Mouse (Mus musculus) limb, embryonic 15.5 days (tissue): ENCODE results near the gene Doc2g. TPM values are rescaled to one million over a fixed set of nuclear protein-coding genes. Genes with fewer than 3 reads are reported as not detected.
"Not testable (repeated sequence)": the region's sequence is repeated elsewhere in the genome, so short reads cannot be mapped to it uniquely, and the experiment has no call there.

ENCODE experiments used
- ATAC-seq: fragments of 200-750 bp; cut with Nextera tagmentation; 2 replicates; pipeline ENCODE4 v1.8.0; 2017; ENCODE audit warnings: low read depth, moderate TSS enrichment; ENCODE audit not compliant: insufficient number of reproducible peaks, low FRiP score, low TSS enrichment
- H3K27ac ChIP-seq: fragments of 300-500 bp; sonication (generic); 2 replicates; pipeline ENCODE4 v1.5.1; 2015; ENCODE audit warnings: moderate library complexity, mild to moderate bottlenecking, inconsistent platforms
- H3K27me3 ChIP-seq: fragments of 300-500 bp; sonication (generic); 2 replicates; pipeline ENCODE4 v1.6.1; 2015; ENCODE audit warnings: inconsistent platforms
- H3K36me3 ChIP-seq: fragments of 300-500 bp; sonication (generic); 2 replicates; pipeline ENCODE4 v1.6.1; 2015; ENCODE audit warnings: inconsistent platforms
- H3K4me1 ChIP-seq: fragments of 300-500 bp; sonication (generic); 2 replicates; pipeline ENCODE4 v1.6.1; 2015; ENCODE audit warnings: inconsistent platforms
- H3K4me2 ChIP-seq: fragments of 300-500 bp; sonication (generic); 2 replicates; pipeline ENCODE4 v1.6.1; 2015; ENCODE audit warnings: mild to moderate bottlenecking, inconsistent platforms
- H3K4me3 ChIP-seq: fragments of 300-500 bp; sonication (generic); 2 replicates; pipeline ENCODE4 v1.5.1; 2015; ENCODE audit warnings: mild to moderate bottlenecking, inconsistent platforms
- H3K9ac ChIP-seq: fragments of 300-500 bp; sonication (generic); 2 replicates; pipeline ENCODE4 v1.6.1; 2015; ENCODE audit warnings: inconsistent platforms
- H3K9me3 ChIP-seq: fragments of 300-500 bp; sonication (generic); 2 replicates; pipeline ENCODE4 v1.6.1; 2016; ENCODE audit warnings: inconsistent platforms
- WGBS: fragments of 180-500 bp; shearing (Covaris S2); methylation state at CpG from one replicate; pipeline ENCODE4 v1.1.7; 2015; 5-methylcytosine and 5-hydroxymethylcytosine counted together
- polyA plus RNA-seq: library from polyadenylated mRNA; unstranded; fragments of >200 nt; fragmentation: Nextera tagmentation; extraction: Ambion mirVana; gene quantifications from 2 replicates; pipeline ENCODE4 v1.2.1, GENCODE M21; 2015

Gene Doc2g
- polyA plus RNA-seq, 1 experiment from 2014 or later = 4.4 TPM

DNA sequence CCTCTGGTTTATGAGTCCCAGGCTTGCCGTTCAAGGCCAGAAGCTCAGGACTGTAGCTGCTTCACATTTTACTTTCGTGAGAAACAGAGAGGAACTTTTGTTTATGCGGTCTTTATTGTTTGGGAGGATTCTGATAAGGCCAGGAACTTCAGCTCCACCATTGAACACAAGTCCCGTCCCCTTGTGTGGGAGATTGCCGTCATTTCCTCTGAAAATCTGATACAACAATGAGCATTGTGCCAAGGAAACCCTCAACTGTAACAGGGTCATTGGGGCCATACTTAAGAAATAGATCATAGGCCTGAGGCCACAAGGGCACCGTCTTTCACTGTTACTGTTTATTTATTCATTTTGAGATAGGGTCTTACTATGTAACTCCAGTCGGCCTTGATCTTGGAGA, 20.1 kb downstream of the Doc2g start:
- no peak for ATAC-seq
- Histone ChIP-seq H3K36me3 (no peaks in the 10 kb centered on the region), H3K9me3 (no peaks in the 10 kb centered on the region), H3K9ac (no peak overlapping the region), H3K27me3 (no peaks in the 10 kb centered on the region), H3K27ac (no peak overlapping the region), H3K4me1 (peaks cover 7% of the 10 kb centered on the region), H3K4me2 (no peak overlapping the region), H3K4me3 (no peak overlapping the region)
- 72% methylated on average over 7 of the region's 7 CpGs for WGBS

DNA sequence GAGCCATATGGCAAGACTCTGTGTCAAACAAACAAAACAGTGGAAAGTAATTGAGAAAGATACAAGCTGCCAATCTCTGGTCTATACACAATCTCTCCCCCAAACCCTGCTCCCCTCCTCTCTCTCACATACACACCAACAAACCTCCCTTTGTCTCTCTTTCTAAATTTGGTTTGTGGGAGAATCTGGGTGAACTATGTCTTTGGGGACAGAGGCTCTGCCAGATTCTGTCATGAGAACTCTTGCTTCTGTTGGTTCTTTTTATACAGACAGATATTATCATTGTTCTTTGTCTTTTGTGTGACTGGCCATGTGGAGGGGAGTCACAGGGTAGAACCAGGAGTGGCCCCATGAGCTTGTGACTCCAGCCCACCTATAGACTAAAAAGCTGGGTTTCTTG, 24.5 kb downstream of the Doc2g start:
- H3K36me3 ChIP-seq = no peaks in the 10 kb centered on the region
- no peak overlapping the region for H3K4me2 ChIP-seq
- H3K4me3 ChIP-seq = no peak overlapping the region
- H3K4me1 ChIP-seq = no peaks in the 10 kb centered on the region
- ATAC-seq = no peak
- no peaks in the 10 kb centered on the region for H3K27me3 ChIP-seq
- no peak overlapping the region for H3K9ac ChIP-seq
- H3K9me3 ChIP-seq = no peaks in the 10 kb centered on the region
- no peak overlapping the region for H3K27ac ChIP-seq

DNA sequence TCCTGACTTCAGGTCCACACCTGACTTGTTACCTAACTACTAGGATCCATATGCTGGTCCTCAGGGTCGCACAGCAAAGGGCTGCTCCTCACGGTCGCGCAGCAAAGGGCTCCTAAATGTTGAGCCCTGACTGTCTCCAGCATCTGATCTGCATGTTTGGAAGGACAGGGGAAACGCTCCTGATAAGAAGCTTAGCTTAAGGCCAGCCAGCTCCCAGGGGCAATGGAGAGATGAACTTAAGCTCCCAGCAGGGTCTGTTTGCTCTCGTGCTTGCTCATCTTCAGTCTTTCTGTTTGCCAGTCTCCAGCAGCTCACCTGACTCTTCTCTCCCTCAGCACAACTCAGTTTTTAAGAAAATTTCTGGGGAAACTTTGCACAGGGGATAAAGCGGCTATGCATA, 29.6 kb downstream of the Doc2g start:
- ATAC-seq = no peak
- no peaks in the 10 kb centered on the region for H3K9me3 ChIP-seq
- H3K4me2 ChIP-seq = no peak overlapping the region
- H3K27me3 ChIP-seq = no peaks in the 10 kb centered on the region
- peaks cover 7% of the 10 kb centered on the region for H3K36me3 ChIP-seq
- WGBS = 65% methylated on average over 7 of the region's 7 CpGs
- H3K4me3 ChIP-seq = no peak overlapping the region
- no peak overlapping the region for H3K9ac ChIP-seq
- peaks cover 14% of the 10 kb centered on the region for H3K4me1 ChIP-seq
- no peak overlapping the region for H3K27ac ChIP-seq

DNA sequence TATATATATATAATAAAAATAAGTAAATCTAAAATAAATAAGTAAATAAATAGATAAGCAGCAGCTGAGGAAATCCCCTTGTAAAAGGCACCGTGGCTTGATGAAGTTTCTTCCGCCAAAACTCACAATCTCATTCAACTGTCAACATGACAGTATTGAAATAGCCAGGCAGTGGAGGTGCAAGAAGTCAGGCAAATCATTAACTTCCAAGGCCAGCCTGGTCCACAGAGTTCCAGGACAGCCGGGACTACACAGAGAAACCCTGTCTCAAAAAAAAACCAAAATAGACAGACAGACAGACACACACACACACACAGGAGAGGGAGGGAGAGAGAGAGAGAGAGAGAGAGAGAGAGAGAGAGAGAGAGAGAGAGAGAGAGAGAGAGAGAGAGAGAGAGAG, 30.2 kb downstream of the Doc2g start:
- no peak overlapping the region for H3K27ac ChIP-seq
- 86% methylated on average over 3 of the region's 3 CpGs for WGBS
- peaks cover 7% of the 10 kb centered on the region for H3K36me3 ChIP-seq
- ATAC-seq = no peak
- H3K9me3 ChIP-seq = no peaks in the 10 kb centered on the region
- H3K27me3 ChIP-seq = no peaks in the 10 kb centered on the region
- H3K4me2 ChIP-seq = no peak overlapping the region
- H3K4me3 ChIP-seq = no peak overlapping the region
- no peak overlapping the region for H3K9ac ChIP-seq
- H3K4me1 ChIP-seq = peaks cover 14% of the 10 kb centered on the region

DNA sequence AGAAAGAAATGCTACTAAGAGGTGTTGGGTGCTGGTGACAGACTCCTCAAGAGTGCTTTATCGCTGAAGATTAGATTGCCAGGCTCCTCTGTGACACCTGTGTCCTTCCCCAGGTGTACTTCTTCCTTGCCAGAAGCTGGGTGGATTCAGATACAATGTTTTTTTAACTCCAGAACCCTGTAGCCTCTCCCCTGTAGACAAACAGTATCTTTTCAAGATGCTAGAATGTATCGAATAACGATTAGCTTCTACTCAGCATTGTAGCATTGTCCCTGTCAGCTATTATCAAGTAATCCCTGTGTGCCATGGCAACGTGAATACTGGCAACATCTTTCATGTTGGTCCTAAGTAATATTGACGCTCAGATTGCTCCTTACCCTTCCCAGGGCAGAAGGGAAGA, 30.6 kb downstream of the Doc2g start:
- no peak for ATAC-seq
- Histone ChIP-seq H3K4me1 (peaks cover 14% of the 10 kb centered on the region), H3K9me3 (no peaks in the 10 kb centered on the region), H3K4me2 (no peak overlapping the region), H3K9ac (no peak overlapping the region), H3K4me3 (no peak overlapping the region), H3K36me3 (peaks cover 7% of the 10 kb centered on the region), H3K27ac (no peak overlapping the region), H3K27me3 (no peaks in the 10 kb centered on the region)
- 75% methylated on average over 5 of the region's 5 CpGs for WGBS

DNA sequence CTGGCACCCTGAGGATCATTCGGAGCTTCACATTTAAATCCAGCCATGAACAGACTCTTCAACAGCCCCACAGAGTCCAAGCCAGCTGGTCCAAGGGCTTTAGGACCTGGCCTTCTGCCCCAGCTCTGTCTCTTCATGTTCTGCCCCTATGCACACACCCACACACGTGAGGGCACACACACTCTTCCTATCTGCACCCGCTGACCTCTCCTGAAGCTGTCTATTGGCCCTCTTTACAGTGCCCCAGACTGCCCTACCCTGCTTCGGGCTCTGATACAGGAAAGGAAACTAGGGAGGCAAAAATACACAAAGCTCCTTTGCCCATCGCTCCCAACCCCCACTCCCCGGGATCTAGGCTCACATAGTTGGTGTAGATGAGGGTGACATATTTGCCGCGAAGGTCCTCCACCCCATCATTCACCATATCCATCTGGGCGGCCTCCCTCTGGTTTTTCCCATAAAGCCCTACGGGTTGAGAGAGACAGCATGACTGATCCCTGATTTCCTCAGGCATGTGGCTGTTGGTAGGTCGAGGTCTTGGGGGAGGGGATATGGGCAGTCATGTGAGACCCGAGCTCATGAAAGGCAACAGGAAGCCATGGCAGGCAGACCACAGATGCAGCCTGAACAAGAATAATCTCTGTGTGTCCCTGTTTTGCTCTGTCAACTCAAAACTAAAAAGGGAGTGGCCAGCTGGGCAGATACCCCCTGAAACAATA, 33.4 kb downstream of the Doc2g start:
- Histone ChIP-seq H3K4me2 (peak overlapping the region; percentile 27; the same call in 1 of the 2 replicates), H3K9ac (no peak overlapping the region), H3K27me3 (no peaks in the 10 kb centered on the region), H3K27ac (no peak overlapping the region), H3K4me1 (peaks cover 14% of the 10 kb centered on the region), H3K36me3 (peaks cover 7% of the 10 kb centered on the region), H3K4me3 (no peak overlapping the region), H3K9me3 (no peaks in the 10 kb centered on the region)
- 75% methylated on average over 12 of the region's 12 CpGs for WGBS
- ATAC-seq = no peak

DNA sequence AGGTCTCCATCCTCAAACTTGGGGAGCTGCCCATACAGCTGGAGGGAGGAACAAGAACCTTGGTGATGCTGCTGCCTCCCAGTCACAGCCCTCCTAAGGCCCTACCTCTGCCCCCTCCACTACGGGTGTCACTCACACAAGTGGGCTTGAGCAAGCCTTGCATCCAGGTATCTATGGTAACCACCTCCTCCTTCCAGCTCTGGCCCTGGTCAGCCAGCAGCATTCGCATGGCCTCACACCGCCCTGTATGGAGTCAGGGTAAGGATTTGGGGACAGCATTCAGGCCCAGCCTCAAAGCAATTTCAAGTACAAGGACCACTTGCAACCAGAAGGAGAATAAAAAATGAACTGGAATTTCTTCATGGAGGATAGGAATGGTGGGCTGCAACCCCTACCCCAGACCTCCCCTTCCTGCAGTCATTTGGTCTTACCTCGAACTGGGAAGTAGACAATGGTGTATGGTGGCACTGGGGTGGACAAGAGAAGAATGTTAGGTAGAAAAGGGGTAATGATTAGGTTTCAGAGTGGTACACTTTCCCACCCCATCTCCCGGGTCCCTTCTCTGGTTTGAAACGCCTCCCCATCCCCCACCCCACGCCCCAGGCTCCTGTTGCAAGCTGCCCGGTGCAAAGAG, 34.2 kb downstream of the Doc2g start:
- not testable (repeated sequence) for H3K27me3 ChIP-seq, H3K36me3 ChIP-seq, H3K9me3 ChIP-seq
- peak overlapping the region; percentile 83 for H3K27ac ChIP-seq
- ATAC-seq = peak; percentile 16; the same call in 1 of the 2 replicates
- H3K4me3 ChIP-seq = peak overlapping the region; percentile 74
- peak overlapping the region; percentile 82 for H3K9ac ChIP-seq
- WGBS = 20% methylated on average over 8 of the region's 8 CpGs
- H3K4me1 ChIP-seq = peaks cover 14% of the 10 kb centered on the region
- H3K4me2 ChIP-seq = peak overlapping the region; percentile 66

DNA sequence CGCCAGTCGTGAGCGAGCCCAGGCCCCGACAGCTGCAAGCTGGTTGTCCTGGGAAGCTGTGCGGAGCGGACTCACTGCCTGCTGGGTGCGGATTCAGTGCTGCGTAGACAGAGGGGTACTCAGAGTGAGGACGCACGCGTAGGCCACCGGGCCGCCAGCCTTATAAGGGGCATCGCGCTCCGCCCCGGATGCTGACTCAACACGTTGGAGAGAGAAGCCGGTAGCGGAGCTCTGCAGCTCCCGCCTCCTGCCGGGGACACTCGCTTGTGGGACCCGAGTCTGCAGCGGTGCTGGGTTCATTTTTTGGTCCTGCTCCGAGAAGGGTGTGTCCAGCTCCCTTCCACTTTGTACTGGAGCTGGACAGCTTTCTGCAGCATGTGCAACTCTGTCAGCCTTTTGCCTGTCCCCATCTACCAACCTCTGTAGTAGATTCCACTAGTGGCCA, 34.7 kb downstream of the Doc2g start, which contains the start of gene Gstp1:
Gstp1 (minus strand) TSS at position 198 of the 445 bp plus-strand sequence.
- peak; percentile 81 for ATAC-seq
- H3K27me3 ChIP-seq = no peaks in the 10 kb centered on the region
- H3K36me3 ChIP-seq = peaks cover 7% of the 10 kb centered on the region
- H3K9me3 ChIP-seq = no peaks in the 10 kb centered on the region
- H3K27ac ChIP-seq = peak within 1 kb of the TSS; percentile 83
- peak within 1 kb of the TSS; percentile 82 for H3K9ac ChIP-seq
- peak within 1 kb of the TSS; percentile 74 for H3K4me3 ChIP-seq
- peaks cover 14% of the 10 kb centered on the region for H3K4me1 ChIP-seq
- peak within 1 kb of the TSS; percentile 66 for H3K4me2 ChIP-seq
- WGBS = 0% methylated on average over 26 of the region's 26 CpGs

DNA sequence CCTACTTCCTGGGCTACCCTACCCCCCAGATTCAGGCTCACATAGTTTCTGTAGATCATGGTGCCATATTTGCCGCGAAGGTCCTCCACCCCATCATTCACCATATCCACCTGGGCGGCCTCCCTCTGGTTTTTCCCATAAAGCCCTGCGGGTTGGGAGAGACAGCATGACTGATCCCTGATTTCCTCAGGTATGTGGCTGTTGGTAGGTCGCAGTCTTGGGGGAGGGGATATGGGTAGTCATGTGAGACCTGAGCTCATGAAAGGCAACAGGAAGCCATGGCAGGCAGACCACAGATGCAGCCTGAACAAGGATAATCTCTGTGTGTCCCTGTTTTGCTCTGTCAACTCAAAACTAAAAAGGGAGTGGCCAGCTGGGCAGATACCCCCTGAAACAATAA, 37.8 kb downstream of the Doc2g start:
- H3K36me3 ChIP-seq, H3K4me2 ChIP-seq, H3K4me3 ChIP-seq, H3K27me3 ChIP-seq, H3K9ac ChIP-seq, ATAC-seq, H3K9me3 ChIP-seq, H3K27ac ChIP-seq: not testable (repeated sequence)
- H3K4me1 ChIP-seq = peaks cover 18% of the 10 kb centered on the region
- 84% methylated on average over 5 of the region's 5 CpGs for WGBS

DNA sequence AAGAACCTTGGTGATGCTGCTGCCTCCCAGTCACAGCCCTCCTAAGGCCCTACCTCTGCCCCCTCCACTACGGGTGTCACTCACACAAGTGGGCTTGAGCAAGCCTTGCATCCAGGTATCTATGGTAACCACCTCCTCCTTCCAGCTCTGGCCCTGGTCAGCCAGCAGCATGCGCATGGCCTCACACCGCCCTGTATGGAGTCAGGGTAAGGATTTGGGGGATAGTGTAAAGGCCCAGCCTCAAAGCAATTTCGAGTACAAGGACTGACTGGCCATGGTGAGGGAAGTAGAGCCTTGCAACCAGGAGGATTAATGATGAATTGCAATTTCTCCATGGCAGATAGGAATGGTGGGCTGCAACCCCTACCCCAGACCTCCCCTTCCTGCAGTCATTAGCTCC, 38.4 kb downstream of the Doc2g start:
- H3K9ac ChIP-seq, H3K9me3 ChIP-seq, ATAC-seq, H3K36me3 ChIP-seq, H3K27ac ChIP-seq, H3K4me3 ChIP-seq, H3K4me2 ChIP-seq, H3K27me3 ChIP-seq: not testable (repeated sequence)
- H3K4me1 ChIP-seq = peaks cover 17% of the 10 kb centered on the region
- WGBS = 83% methylated on average over 4 of the region's 4 CpGs

DNA sequence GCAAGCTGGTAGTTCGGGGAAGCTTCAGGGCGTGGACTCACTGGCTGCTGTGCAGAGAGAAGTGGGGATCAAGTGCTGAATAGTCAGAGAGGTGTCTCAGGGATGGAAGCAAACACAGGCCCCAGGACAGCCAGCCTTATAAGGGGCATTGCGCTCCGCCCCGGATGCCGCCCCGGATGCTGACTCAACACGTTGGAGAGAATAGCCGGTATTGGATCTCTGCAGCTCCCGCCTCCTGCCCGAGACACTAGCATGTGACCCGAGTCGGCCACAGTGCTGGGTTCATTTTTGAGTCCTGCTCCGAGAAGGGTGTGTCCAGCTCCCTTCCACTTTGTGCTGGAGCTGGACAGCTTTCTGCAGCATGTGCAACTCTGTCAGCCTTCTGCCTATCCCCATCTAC, 39.0 kb downstream of the Doc2g start:
- no peak for ATAC-seq
- H3K4me3 ChIP-seq = no peak overlapping the region
- no peaks in the 10 kb centered on the region for H3K27me3 ChIP-seq
- H3K9me3 ChIP-seq = no peaks in the 10 kb centered on the region
- peaks cover 14% of the 10 kb centered on the region for H3K4me1 ChIP-seq
- WGBS = 71% methylated on average over 14 of the region's 14 CpGs
- H3K4me2 ChIP-seq = no peak overlapping the region
- no peak overlapping the region for H3K27ac ChIP-seq
- no peaks in the 10 kb centered on the region for H3K36me3 ChIP-seq
- H3K9ac ChIP-seq = no peak overlapping the region

DNA sequence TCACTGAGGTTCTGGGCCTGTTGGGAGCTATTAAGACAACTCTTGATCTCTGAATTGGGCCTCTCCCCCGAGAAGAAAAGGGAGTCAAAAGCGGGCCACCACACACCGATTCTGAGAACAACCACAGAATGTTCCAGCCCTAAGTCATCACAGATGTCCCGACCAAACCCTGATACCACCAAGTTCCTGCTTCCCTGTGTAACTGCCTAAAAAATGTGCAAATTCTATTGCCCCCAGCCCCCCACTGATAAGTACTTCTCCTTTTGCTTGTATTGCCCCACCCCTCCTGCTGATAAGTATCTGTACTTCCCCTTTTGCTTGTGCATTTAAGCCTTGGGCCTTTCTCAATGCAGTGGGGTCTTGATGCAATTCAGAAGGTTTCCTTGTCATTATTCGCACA, 41.0 kb downstream of the Doc2g start:
- not testable (repeated sequence) for H3K36me3 ChIP-seq, H3K4me3 ChIP-seq, H3K27me3 ChIP-seq, H3K4me2 ChIP-seq, ATAC-seq, H3K9ac ChIP-seq, H3K9me3 ChIP-seq, H3K27ac ChIP-seq, H3K4me1 ChIP-seq
- WGBS = 86% methylated on average over 5 of the region's 5 CpGs
